Mouse (Mus musculus) CH12.LX (cell line): ENCODE data around the gene Acyp1. TPM values are rescaled to one million over a fixed set of nuclear protein-coding genes. Genes with fewer than 3 reads are reported as not detected.
A peak's percentile ranks its signal among the peaks of the same experiment; 100 is the strongest.

Experiments used
- DNase-seq: peaks from one replicate; pipeline ENCODE4 v3.0.0-alpha.2; 2013; ENCODE audit errors: extremely low read depth
- H3K27ac ChIP-seq: 2 replicates; pipeline ENCODE4 v1.5.1; 2012; ENCODE audit warnings: low read depth, mild to moderate bottlenecking, control low read depth, moderate library complexity; ENCODE audit not compliant: insufficient read depth
- H3K27me3 ChIP-seq: replicated peaks from 2 replicates; pipeline ENCODE3; 2012; ENCODE audit warnings: inconsistent platforms
- H3K36me3 ChIP-seq, 2 experiments: replicated peaks in 1 of 2; 2 replicates each; pipeline versions ENCODE3 to v1.6.1; 2012; ENCODE audit warnings: inconsistent platforms in 1 of 2, low read length in 1 of 2, mild to moderate bottlenecking in 1 of 2, mixed read lengths in 1 of 2, moderate library complexity in 1 of 2; ENCODE audit not compliant: control insufficient read depth in 1 of 2, insufficient read depth in 1 of 2
- H3K4me1 ChIP-seq, 2 experiments: 2 replicates each; pipeline ENCODE4 v1.6.1; 2012; ENCODE audit warnings: inconsistent platforms in 1 of 2, moderate library complexity in 1 of 2; ENCODE audit not compliant: insufficient read depth in 2 of 2, control insufficient read depth in 1 of 2
- H3K4me2 ChIP-seq: 2 replicates; pipeline ENCODE4 v1.6.1; 2012; ENCODE audit warnings: low read depth, mild to moderate bottlenecking, control low read depth; ENCODE audit not compliant: poor library complexity, insufficient read depth, severe bottlenecking
- H3K4me3 ChIP-seq, 3 experiments: fragments of 150-350 bp in 1 of 3; sonication (generic) in 1 of 3; replicated peaks in 1 of 3; 2 replicates each; pipeline versions ENCODE3 to v1.5.1; 2011 to 2012; ENCODE audit warnings: low read depth in 2 of 3, low read length in 2 of 3, mild to moderate bottlenecking in 2 of 3, moderate library complexity in 2 of 3, control low read depth in 1 of 3, improper control_type of control experiment in 1 of 3, inconsistent platforms in 1 of 3, mixed read lengths in 1 of 3; ENCODE audit not compliant: poor library complexity in 1 of 3
- H3K79me2 ChIP-seq: replicated peaks from 2 replicates; pipeline ENCODE4 v1.6.1; 2012; ENCODE audit warnings: mild to moderate bottlenecking, moderate library complexity; ENCODE audit not compliant: control insufficient read depth, poor library complexity, insufficient read depth, severe bottlenecking; ENCODE audit errors: extremely low read depth
- H3K9ac ChIP-seq: 2 replicates; pipeline ENCODE4 v1.6.1; 2012; ENCODE audit warnings: low read depth, mild to moderate bottlenecking, control low read depth, moderate library complexity; ENCODE audit not compliant: insufficient read depth
- H3K9me3 ChIP-seq: replicated peaks from 2 replicates; pipeline ENCODE3; 2012; ENCODE audit warnings: low read length, inconsistent platforms, mixed read lengths
- CHD1 ChIP-seq: IDR thresholded peaks from 2 replicates; pipeline ENCODE4 v1.6.1; 2012; ENCODE audit warnings: low read depth, low read length, improper control_type of control experiment, inconsistent platforms
- POLR2AphosphoS2 ChIP-seq: IDR thresholded peaks from 2 replicates; pipeline ENCODE4 v1.6.1; 2011; ENCODE audit warnings: low read depth, low read length, improper control_type of control experiment
- RCOR1 ChIP-seq: conservative IDR thresholded peaks from 2 replicates; pipeline ENCODE4 v1.6.1; 2012; ENCODE audit warnings: low read depth, mild to moderate bottlenecking, inconsistent platforms, low read length, improper control_type of control experiment
- dilution Hi-C: fragments of 300-500 bp; cut with MboI; formaldehyde crosslinking; loops from 2 replicates; pipeline ENCODE4 v1.14.3; 2020; ENCODE audit warnings: low sequenced_read_pairs; ENCODE audit not compliant: extremely low pct_unique_long_range_greater_than_20kb, extremely low pct_ligation_motif_present
- in situ Hi-C: fragments of 300-500 bp; cut with MboI; formaldehyde crosslinking; loops from 3 replicates; pipeline ENCODE4 v1.14.3; 2019; ENCODE audit warnings: low sequenced_read_pairs, low pct_ligation_motif_present, low pct_unique_long_range_greater_than_20kb, mixed read lengths
- polyA plus RNA-seq: library from polyadenylated mRNA; unstranded; fragments of >175 nt; gene quantifications from 2 replicates; pipeline ENCODE4 v1.2.1, GENCODE M21; 2012; ENCODE audit warnings: low read depth; ENCODE audit not compliant: insufficient read length
- total RNA-seq, 2 experiments: library from RNA; depleted of rRNA; stranded (reverse); fragments of 300-350 nt in 1 of 2; fragments of >200 nt in 1 of 2; gene quantifications; 2 replicates each; pipeline ENCODE4 v1.2.3; 2012 to 2014

Acyp1 gene
- total and polyA plus RNA-seq, 3 experiments, result 15.3 to 37.2 (median 27.5) TPM

GRCm38 (mm10) chr12:85227227-85227626, 61.0 kb downstream of the Acyp1 start:
- Histone ChIP-seq H3K4me1 (peaks cover 0 to 22% of the 10 kb centered on the region in 2 experiments; a peak in 2 of 4 replicates), H3K4me3 (no peak overlapping the region), H3K9ac (no peak overlapping the region), H3K79me2 (no peaks in the 10 kb centered on the region), H3K27me3 (no peaks in the 10 kb centered on the region), H3K4me2 (no peak overlapping the region), H3K9me3 (no peaks in the 10 kb centered on the region), H3K27ac (no peak overlapping the region), H3K36me3 (peaks cover 41 to 69% of the 10 kb centered on the region in 2 experiments)
- no peak for DNase-seq
- no peak for TF ChIP-seq CHD1
- TF ChIP-seq RCOR1, result no peak
- 0 out of 2 replicates have a peak, but pooled peaks have one; percentile 33 for TF ChIP-seq POLR2AphosphoS2
- dilution Hi-C loops (no loop called here), in situ Hi-C loops (no loop called here)

Other genes starting within 250 kb of the Acyp1 start
- gene Prox2, start 177.7 kb downstream of the Acyp1 start, total RNA-seq (2012; rRNA removed), result 11.6 and 13.3 TPM in 2 replicates
- gene Prox2, start 177.7 kb downstream of the Acyp1 start, total RNA-seq (2014; rRNA removed), result 2.4 TPM in 2 replicates
- 4.5 and 5.2 TPM in 2 replicates for gene Prox2, start 177.7 kb downstream of the Acyp1 start, polyA plus RNA-seq
- gene Dlst, start 177.6 kb downstream of the Acyp1 start, total RNA-seq (2012; rRNA removed), result 116 and 122 TPM in 2 replicates
- 144 TPM in 2 replicates for gene Dlst, start 177.6 kb downstream of the Acyp1 start, total RNA-seq (2014; rRNA removed)
- gene Dlst, start 177.6 kb downstream of the Acyp1 start, polyA plus RNA-seq, result 165 and 208 TPM in 2 replicates
- 0.21 and 0.97 TPM in 2 replicates for gene Rps6kl1, start 137.2 kb downstream of the Acyp1 start, total RNA-seq (2012; rRNA removed)
- 0.36 and 0.43 TPM in 2 replicates for gene Rps6kl1, start 137.2 kb downstream of the Acyp1 start, total RNA-seq (2014; rRNA removed)
- 0.59 and 0.86 TPM in 2 replicates for gene Rps6kl1, start 137.2 kb downstream of the Acyp1 start, polyA plus RNA-seq
- 0.34 and 0.50 TPM in 2 replicates for gene Pgf, start 110.6 kb downstream of the Acyp1 start, total RNA-seq (2012; rRNA removed)
- 0.64 and 0.76 TPM in 2 replicates for gene Pgf, start 110.6 kb downstream of the Acyp1 start, total RNA-seq (2014; rRNA removed)
- gene Pgf, start 110.6 kb downstream of the Acyp1 start, polyA plus RNA-seq, result 0.73 and 1.7 TPM in 2 replicates
- 123 and 138 TPM in 2 replicates for gene Eif2b2, start 69.0 kb downstream of the Acyp1 start, total RNA-seq (2012; rRNA removed)
- 83.6 and 94.9 TPM in 2 replicates for gene Eif2b2, start 69.0 kb downstream of the Acyp1 start, total RNA-seq (2014; rRNA removed)
- gene Eif2b2, start 69.0 kb downstream of the Acyp1 start, polyA plus RNA-seq, result 143 and 180 TPM in 2 replicates
- 6.1 and 7.8 TPM in 2 replicates for gene Mlh3, start 17.8 kb downstream of the Acyp1 start, total RNA-seq (2012; rRNA removed)
- gene Mlh3, start 17.8 kb downstream of the Acyp1 start, total RNA-seq (2014; rRNA removed), result 8.2 and 9.8 TPM in 2 replicates
- gene Mlh3, start 17.8 kb downstream of the Acyp1 start, polyA plus RNA-seq, result 6.7 and 8.3 TPM in 2 replicates
- 0.08 and 0.13 TPM in 2 replicates for gene Zc2hc1c, start 153 bp upstream of the Acyp1 start, total RNA-seq (2012; rRNA removed)
- not detected in 2 replicates for gene Zc2hc1c, start 153 bp upstream of the Acyp1 start, total RNA-seq (2014; rRNA removed)
- 0.13 and 0.19 TPM in 2 replicates for gene Zc2hc1c, start 153 bp upstream of the Acyp1 start, polyA plus RNA-seq
- 23.5 and 27.4 TPM in 2 replicates for gene Nek9, start 50.9 kb upstream of the Acyp1 start, total RNA-seq (2012; rRNA removed)
- 12.7 and 15.6 TPM in 2 replicates for gene Nek9, start 50.9 kb upstream of the Acyp1 start, total RNA-seq (2014; rRNA removed)
- 30.9 and 32.0 TPM in 2 replicates for gene Nek9, start 50.9 kb upstream of the Acyp1 start, polyA plus RNA-seq
- gene Tmed10, start 86.4 kb upstream of the Acyp1 start, total RNA-seq (2012; rRNA removed), result 70.2 and 73.8 TPM in 2 replicates
- gene Tmed10, start 86.4 kb upstream of the Acyp1 start, total RNA-seq (2014; rRNA removed), result 59.8 and 60.0 TPM in 2 replicates
- gene Tmed10, start 86.4 kb upstream of the Acyp1 start, polyA plus RNA-seq, result 211 and 216 TPM in 2 replicates
- gene Fos, start 185.5 kb upstream of the Acyp1 start, total RNA-seq (2012; rRNA removed), result 0.17 and 0.21 TPM in 2 replicates
- gene Fos, start 185.5 kb upstream of the Acyp1 start, total RNA-seq (2014; rRNA removed), result 0.20 and 0.76 TPM in 2 replicates
- 0.11 and 0.26 TPM in 2 replicates for gene Fos, start 185.5 kb upstream of the Acyp1 start, polyA plus RNA-seq